Mouse (Mus musculus): ENCODE results near the gene Kctd15. TPM values are rescaled to one million over a fixed set of nuclear protein-coding genes. Genes with fewer than 3 reads are reported as not detected.

Kctd15 gene
- total and polyA plus RNA-seq, 3 experiments, result not detected

DNA sequence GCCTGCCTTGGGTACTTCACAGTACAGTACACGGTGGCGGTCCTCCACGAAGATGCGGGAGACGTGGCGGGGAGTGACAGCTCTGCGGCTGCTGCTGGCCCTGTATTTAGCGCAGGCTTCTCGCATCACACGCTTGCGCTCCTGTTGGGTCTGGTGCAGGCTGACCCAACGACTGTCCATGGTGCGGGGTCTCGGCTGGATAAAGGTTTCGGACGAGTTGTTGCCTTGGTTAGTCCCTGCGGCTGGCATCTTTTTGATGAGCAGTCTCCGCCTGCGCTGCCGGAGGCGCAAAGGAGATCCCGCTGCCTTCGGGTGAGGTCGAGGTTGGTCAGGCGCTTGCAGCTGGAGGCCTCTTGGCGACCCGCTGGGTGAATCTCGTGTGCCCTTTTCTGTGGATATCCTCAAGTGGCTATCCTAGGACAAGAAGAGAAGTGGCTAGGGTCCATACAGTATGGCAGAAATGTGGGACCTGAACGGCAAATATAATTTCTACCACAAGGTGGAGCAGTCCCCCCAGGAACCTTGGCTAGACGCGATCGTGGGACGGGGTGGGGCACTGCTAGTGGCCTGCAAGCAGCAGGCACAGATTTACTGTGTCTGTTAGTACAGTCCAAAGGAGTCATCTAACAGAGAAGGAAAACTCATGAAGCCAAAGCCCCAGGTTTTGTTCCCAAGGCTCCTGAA is 19.4 kb upstream of the Kctd15 start:
- no peaks in the 10 kb centered on the region for H3K27me3 ChIP-seq (ENCODE audit: control insufficient read depth in 1 of 2, insufficient read depth in 2 of 2, low read length in 2 of 2)
- no peak overlapping the region for H3K9ac ChIP-seq (ENCODE audit: control insufficient read depth, low read depth, low read length, poor library complexity, severe bottlenecking)
- H3K4me3 ChIP-seq (ENCODE audit: control insufficient read depth in 1 of 2, insufficient read depth in 1 of 2, low read depth in 2 of 2, low read length in 2 of 2), result no peak overlapping the region
- DNase-seq (ENCODE audit: low read depth, low spot score), result peak; percentile 5
- no peaks in the 10 kb centered on the region for H3K9me3 ChIP-seq (replicated peaks; ENCODE audit: insufficient read depth, low read length)
- H3K79me2 ChIP-seq (ENCODE audit: control insufficient read depth, insufficient read depth, low read length, poor library complexity), result no peaks in the 10 kb centered on the region
- TF ChIP-seq CTCF (IDR thresholded peaks at IDR 0.05 in 2 of 3, conservative IDR thresholded peaks at IDR 0.05 in 1 of 3; ENCODE audit: control insufficient read depth in 1 of 3, insufficient read depth in 1 of 3, low read depth in 2 of 3, low read length in 3 of 3, poor library complexity in 1 of 3, severe bottlenecking in 1 of 3) (peak in 2 of 3 experiments; percentile 39 to 42; a peak in 3 of 6 replicates), SIN3A (IDR thresholded peaks at IDR 0.05; ENCODE audit: low read length) (no peak), TCF12 (IDR thresholded peaks at IDR 0.05; ENCODE audit: low read depth, low read length) (no peak), SMC3 (IDR thresholded peaks at IDR 0.05; ENCODE audit: low read depth, low read length) (peak; percentile 36), RAD21 (IDR thresholded peaks at IDR 0.05; ENCODE audit: low read depth, low read length) (peak; percentile 21)
- no peaks in the 10 kb centered on the region for H3K36me3 ChIP-seq (ENCODE audit: control insufficient read depth in 1 of 2, insufficient read depth in 2 of 2, low read length in 2 of 2)
- no peaks in the 10 kb centered on the region for H3K4me1 ChIP-seq (ENCODE audit: control insufficient read depth in 1 of 2, insufficient read depth in 2 of 2, low read length in 2 of 2)
- no peak overlapping the region for H3K27ac ChIP-seq (ENCODE audit: control insufficient read depth, low read depth, low read length)

- no peak overlapping the region for H3K4me3 ChIP-seq (ENCODE audit: control insufficient read depth in 1 of 2, insufficient read depth in 1 of 2, low read depth in 2 of 2, low read length in 2 of 2)
- no peaks in the 10 kb centered on the region for H3K79me2 ChIP-seq (ENCODE audit: control insufficient read depth, insufficient read depth, low read length, poor library complexity)
- no peak overlapping the region for H3K9ac ChIP-seq (ENCODE audit: control insufficient read depth, low read depth, low read length, poor library complexity, severe bottlenecking)
- no peaks in the 10 kb centered on the region for H3K36me3 ChIP-seq (ENCODE audit: control insufficient read depth in 1 of 2, insufficient read depth in 2 of 2, low read length in 2 of 2)
- no peaks in the 10 kb centered on the region for H3K9me3 ChIP-seq (replicated peaks; ENCODE audit: insufficient read depth, low read length)
- no peaks in the 10 kb centered on the region for H3K4me1 ChIP-seq (ENCODE audit: control insufficient read depth in 1 of 2, insufficient read depth in 2 of 2, low read length in 2 of 2)
- DNase-seq (ENCODE audit: low read depth, low spot score), result no peak
- no peak for TF ChIP-seq KAT2A (conservative IDR thresholded peaks at IDR 0.05; ENCODE audit: low read depth, low read length)
- no peak for TF ChIP-seq RAD21 (IDR thresholded peaks at IDR 0.05; ENCODE audit: low read depth, low read length)
- no peak for TF ChIP-seq ZMIZ1 (IDR thresholded peaks at IDR 0.05; ENCODE audit: low read depth, low read length)
- TF ChIP-seq CTCF (IDR thresholded peaks at IDR 0.05 in 2 of 3, conservative IDR thresholded peaks at IDR 0.05 in 1 of 3; ENCODE audit: control insufficient read depth in 1 of 3, insufficient read depth in 1 of 3, low read depth in 2 of 3, low read length in 3 of 3, poor library complexity in 1 of 3, severe bottlenecking in 1 of 3), result no peak
- no peak overlapping the region for H3K27ac ChIP-seq (ENCODE audit: control insufficient read depth, low read depth, low read length)
- no peaks in the 10 kb centered on the region for H3K27me3 ChIP-seq (ENCODE audit: control insufficient read depth in 1 of 2, insufficient read depth in 2 of 2, low read length in 2 of 2)
These were observed 18.7 kb upstream of the Kctd15 start for GRCm38 (mm10) chr7:34675120-34675790.

- H3K79me2 ChIP-seq (ENCODE audit: control insufficient read depth, insufficient read depth, low read length, poor library complexity), result no peaks in the 10 kb centered on the region
- no peak for DNase-seq (ENCODE audit: low read depth, low spot score)
- H3K27me3 ChIP-seq (ENCODE audit: control insufficient read depth in 1 of 2, insufficient read depth in 2 of 2, low read length in 2 of 2), result no peaks in the 10 kb centered on the region
- no peaks in the 10 kb centered on the region for H3K9me3 ChIP-seq (replicated peaks; ENCODE audit: insufficient read depth, low read length)
- H3K27ac ChIP-seq (ENCODE audit: control insufficient read depth, low read depth, low read length), result no peak overlapping the region
- H3K9ac ChIP-seq (ENCODE audit: control insufficient read depth, low read depth, low read length, poor library complexity, severe bottlenecking), result no peak overlapping the region
- no peaks in the 10 kb centered on the region for H3K36me3 ChIP-seq (ENCODE audit: control insufficient read depth in 1 of 2, insufficient read depth in 2 of 2, low read length in 2 of 2)
- H3K4me1 ChIP-seq (ENCODE audit: control insufficient read depth in 1 of 2, insufficient read depth in 2 of 2, low read length in 2 of 2), result no peaks in the 10 kb centered on the region
- no peak overlapping the region for H3K4me3 ChIP-seq (ENCODE audit: control insufficient read depth in 1 of 2, insufficient read depth in 1 of 2, low read depth in 2 of 2, low read length in 2 of 2)
- no peak for TF ChIP-seq MYB (IDR thresholded peaks at IDR 0.05; ENCODE audit: low read depth, low read length)
- no peak for TF ChIP-seq BHLHE40 (IDR thresholded peaks at IDR 0.05; ENCODE audit: borderline replicate concordance, low read depth, low read length)
- no peak for TF ChIP-seq USF2 (IDR thresholded peaks at IDR 0.05; ENCODE audit: borderline replicate concordance in 1 of 2, insufficient read depth in 1 of 2, low read depth in 1 of 2, low read length in 2 of 2)
- no peak for TF ChIP-seq MAFK (IDR thresholded peaks at IDR 0.05; ENCODE audit: borderline replicate concordance, low read depth, low read length)
- TF ChIP-seq TAL1 (IDR thresholded peaks at IDR 0.05; ENCODE audit: low read length), result no peak
- TF ChIP-seq ZKSCAN1 (IDR thresholded peaks at IDR 0.05; ENCODE audit: low read depth, low read length), result no peak
These were observed 16.4 kb upstream of the Kctd15 start for GRCm38 (mm10) chr7:34672916-34673315.
